Mouse (Mus musculus): ENCODE data around the gene Nhlrc2.
"Not testable (repeated sequence)": the region's sequence is repeated elsewhere in the genome, so short reads cannot be mapped to it uniquely, and the experiment has no call there.

Gene Nhlrc2

GRCm38 (mm10) chr19:56548230-56549032 lies at the start of gene Nhlrc2:
TSS of gene Nhlrc2 (plus strand) at chr19:56548261.
- peak; percentile 82 for DNase-seq

- DNase-seq, result not testable (repeated sequence)
Measured at GRCm38 (mm10) chr19:56503069-56503468, 45.0 kb upstream of the Nhlrc2 start.

GRCm38 (mm10) chr19:56503525-56503924 lies 44.5 kb upstream of the Nhlrc2 start:
- not testable (repeated sequence) for DNase-seq

- DNase-seq, result not testable (repeated sequence)
Measured at GRCm38 (mm10) chr19:56511207-56511606, 36.9 kb upstream of the Nhlrc2 start.

GRCm38 (mm10) chr19:56513527-56513926 lies 34.5 kb upstream of the Nhlrc2 start:
- DNase-seq, result not testable (repeated sequence)

GRCm38 (mm10) chr19:56519408-56519807 lies 28.7 kb upstream of the Nhlrc2 start:
- DNase-seq, result not testable (repeated sequence)

- not testable (repeated sequence) for DNase-seq
Measured at GRCm38 (mm10) chr19:56530529-56530928, 17.5 kb upstream of the Nhlrc2 start.

GRCm38 (mm10) chr19:56531251-56531650 lies 16.8 kb upstream of the Nhlrc2 start:
- no peak for DNase-seq

- no peak for DNase-seq
Measured at GRCm38 (mm10) chr19:56533291-56534071, 14.6 kb upstream of the Nhlrc2 start.

- no peak for DNase-seq
Measured at GRCm38 (mm10) chr19:56534337-56534736, 13.7 kb upstream of the Nhlrc2 start.

GRCm38 (mm10) chr19:56535064-56535463 lies 13.0 kb upstream of the Nhlrc2 start:
- no peak for DNase-seq

- no peak for DNase-seq
Measured at GRCm38 (mm10) chr19:56535765-56536164, 12.3 kb upstream of the Nhlrc2 start.

- no peak for DNase-seq
Measured at GRCm38 (mm10) chr19:56543320-56543719, 4.7 kb upstream of the Nhlrc2 start.

GRCm38 (mm10) chr19:56544681-56545388 lies 3.2 kb upstream of the Nhlrc2 start:
- DNase-seq, result no peak

GRCm38 (mm10) chr19:56546031-56546430 lies 2.0 kb upstream of the Nhlrc2 start:
- DNase-seq, result no peak

GRCm38 (mm10) chr19:56547456-56548229 lies 418 bp upstream of the Nhlrc2 start, which contains the start of gene Dclre1a:
TSS of gene Dclre1a (minus strand) at chr19:56548222.
- DNase-seq, result peak; percentile 71

- no peak for DNase-seq
Measured at GRCm38 (mm10) chr19:56549033-56549680, 1.1 kb downstream of the Nhlrc2 start.

- no peak for DNase-seq
Measured at GRCm38 (mm10) chr19:56553177-56553576, 5.1 kb downstream of the Nhlrc2 start.

- DNase-seq, result no peak
Measured at GRCm38 (mm10) chr19:56555972-56556371, 7.9 kb downstream of the Nhlrc2 start.

GRCm38 (mm10) chr19:56562433-56563138 lies 14.5 kb downstream of the Nhlrc2 start:
- DNase-seq, result no peak

- DNase-seq, result no peak
Measured at GRCm38 (mm10) chr19:56563469-56563868, 15.4 kb downstream of the Nhlrc2 start.
